Mouse (Mus musculus) liver, embryonic 14.5 days (tissue): ENCODE data around the gene Ankfy1.

Experiments
- CTCF ChIP-seq: IDR thresholded peaks from 2 replicates; pipeline ENCODE4 v1.5.1; 2016; ENCODE audit warnings: antibody characterized with exemption, low read depth, control low read depth
- EP300 ChIP-seq: IDR thresholded peaks from 2 replicates; pipeline ENCODE4 v1.6.1; 2016; ENCODE audit warnings: antibody characterized with exemption, low read depth

DNA sequence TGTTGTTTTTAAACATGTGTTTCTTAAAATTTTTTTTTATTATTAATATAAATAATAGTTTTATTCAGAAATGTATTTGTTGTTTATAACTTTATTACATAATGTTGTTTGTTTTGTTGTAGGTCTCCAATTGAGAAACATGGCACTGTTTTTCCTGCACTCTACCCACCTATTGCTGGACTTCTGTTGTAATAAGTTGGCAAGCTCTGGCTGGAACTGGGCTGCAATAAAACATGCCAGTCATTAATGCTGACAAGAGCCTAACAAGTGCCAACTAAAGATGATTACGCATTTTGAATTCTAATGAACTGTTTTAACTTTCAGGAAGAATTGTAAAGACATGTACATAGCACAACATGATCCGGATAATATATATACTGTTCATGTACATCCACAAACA, 6.4 kb upstream of the Ankfy1 start:
- TF ChIP-seq CTCF (no peak), EP300 (no peak)
